Mouse (Mus musculus): ENCODE measurements around the gene Olfr1459. TPM values are rescaled to one million over a fixed set of nuclear protein-coding genes. Genes with fewer than 3 reads are reported as not detected.

Gene Olfr1459
- 0.07 TPM in 1 of 2 replicates, not detected in the other for polyA plus RNA-seq (2011; ENCODE audit: insufficient read length, low read depth, missing spikeins)

GRCm38 (mm10) chr19:13149449-13149848 is at the start of gene Olfr1459:
TSS of gene Olfr1459 (minus strand) at chr19:13149549.
- TF ChIP-seq CTCF (IDR thresholded peaks at IDR 0.05; ENCODE audit: borderline replicate concordance, insufficient read depth, low read length), result no peak
- TF ChIP-seq POLR2A (IDR thresholded peaks at IDR 0.05; ENCODE audit: low read depth, low read length), result no peak
- Histone ChIP-seq H3K4me3 (ENCODE audit: insufficient read depth, low read length) (no peak within 1 kb of the TSS), H3K27ac (ENCODE audit: insufficient read depth, low read length) (no peak within 1 kb of the TSS), H3K4me1 (ENCODE audit: control insufficient read depth, insufficient read depth, low read length) (no peaks in the 10 kb centered on the region)

DNA sequence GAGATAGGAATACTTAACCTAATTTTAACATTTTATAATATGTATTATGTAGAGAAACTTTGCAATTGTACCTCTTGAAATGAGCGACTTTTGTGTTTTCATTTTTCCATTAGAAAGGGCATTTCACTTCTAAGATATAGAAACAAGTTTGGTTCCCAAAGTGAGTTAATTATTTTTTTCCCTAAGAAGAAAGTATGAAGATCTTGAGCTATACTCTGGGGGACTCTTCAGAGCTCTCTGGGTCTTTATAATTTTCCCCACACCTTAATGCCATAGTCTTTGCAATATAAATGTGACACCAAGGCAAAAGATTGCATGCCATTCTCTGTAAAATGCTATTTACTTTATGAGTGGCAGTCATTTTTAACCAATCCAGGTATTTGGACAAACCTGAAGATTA is 36.1 kb upstream of the Olfr1459 start, which contains the start of gene Olfr1462:
TSS of gene Olfr1462 (plus strand) at position 301 of the 400 bp plus-strand sequence.
- Histone ChIP-seq H3K27ac (ENCODE audit: insufficient read depth, low read length) (no peak within 1 kb of the TSS), H3K4me1 (ENCODE audit: control insufficient read depth, insufficient read depth, low read length) (no peaks in the 10 kb centered on the region), H3K4me3 (ENCODE audit: insufficient read depth, low read length) (no peak within 1 kb of the TSS)
- TF ChIP-seq CTCF (IDR thresholded peaks at IDR 0.05; ENCODE audit: borderline replicate concordance, insufficient read depth, low read length) (no peak), POLR2A (IDR thresholded peaks at IDR 0.05; ENCODE audit: low read depth, low read length) (no peak)

GRCm38 (mm10) chr19:13162700-13163099 is 13.4 kb upstream of the Olfr1459 start, which contains the start of gene Olfr1461:
TSS of gene Olfr1461 (plus strand) at chr19:13163000.
- TF ChIP-seq CTCF (IDR thresholded peaks at IDR 0.05; ENCODE audit: borderline replicate concordance, insufficient read depth, low read length), result no peak
- no peak for TF ChIP-seq POLR2A (IDR thresholded peaks at IDR 0.05; ENCODE audit: low read depth, low read length)
- Histone ChIP-seq H3K4me3 (ENCODE audit: insufficient read depth, low read length) (no peak within 1 kb of the TSS), H3K4me1 (ENCODE audit: control insufficient read depth, insufficient read depth, low read length) (no peaks in the 10 kb centered on the region), H3K27ac (ENCODE audit: insufficient read depth, low read length) (no peak within 1 kb of the TSS)

DNA sequence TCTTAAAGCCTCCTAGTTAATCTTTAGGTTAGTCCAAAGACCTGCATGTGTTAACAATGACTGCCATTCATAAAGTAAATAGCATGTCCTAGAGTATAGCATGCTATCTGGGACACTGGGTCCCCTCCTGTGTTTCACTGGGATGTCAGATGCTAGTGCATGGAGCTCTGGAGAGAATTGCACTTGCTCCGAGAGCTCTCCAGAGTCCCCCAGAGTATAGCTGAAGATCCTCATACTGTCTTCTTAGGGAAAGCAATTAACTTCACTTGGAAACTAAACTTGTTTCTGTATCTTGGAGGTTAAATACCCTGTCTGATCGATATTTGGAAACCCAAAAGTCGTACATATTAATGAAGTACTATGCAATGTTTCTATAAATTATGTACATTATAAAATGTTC is 42.7 kb downstream of the Olfr1459 start, which contains the start of gene Olfr1458:
TSS of gene Olfr1458 (minus strand) at position 101 of the 400 bp plus-strand sequence.
- no peaks in the 10 kb centered on the region for H3K4me1 ChIP-seq (ENCODE audit: control insufficient read depth, insufficient read depth, low read length)
- H3K27ac ChIP-seq (ENCODE audit: insufficient read depth, low read length), result no peak within 1 kb of the TSS
- no peak within 1 kb of the TSS for H3K4me3 ChIP-seq (ENCODE audit: insufficient read depth, low read length)
- TF ChIP-seq POLR2A (IDR thresholded peaks at IDR 0.05; ENCODE audit: low read depth, low read length) (no peak), CTCF (IDR thresholded peaks at IDR 0.05; ENCODE audit: borderline replicate concordance, insufficient read depth, low read length) (no peak)

- TF ChIP-seq CTCF (IDR thresholded peaks at IDR 0.05; ENCODE audit: borderline replicate concordance, insufficient read depth, low read length) (no peak), POLR2A (IDR thresholded peaks at IDR 0.05; ENCODE audit: low read depth, low read length) (no peak)
- no peak within 1 kb of the TSS for H3K4me3 ChIP-seq (ENCODE audit: insufficient read depth, low read length)
- no peak within 1 kb of the TSS for H3K27ac ChIP-seq (ENCODE audit: insufficient read depth, low read length)
- no peaks in the 10 kb centered on the region for H3K4me1 ChIP-seq (ENCODE audit: control insufficient read depth, insufficient read depth, low read length)
Measured at GRCm38 (mm10) chr19:13097791-13098190, 51.6 kb downstream of the Olfr1459 start, which contains the start of gene Olfr1457. TSS of gene Olfr1457 (minus strand) at chr19:13097891.

- no peak overlapping the region for H3K27ac ChIP-seq (ENCODE audit: insufficient read depth, low read length)
- no peaks in the 10 kb centered on the region for H3K4me1 ChIP-seq (ENCODE audit: control insufficient read depth, insufficient read depth, low read length)
- H3K4me3 ChIP-seq (ENCODE audit: insufficient read depth, low read length), result no peak overlapping the region
- no peak for TF ChIP-seq CTCF (IDR thresholded peaks at IDR 0.05; ENCODE audit: borderline replicate concordance, insufficient read depth, low read length)
- no peak for TF ChIP-seq POLR2A (IDR thresholded peaks at IDR 0.05; ENCODE audit: low read depth, low read length)
Measured at GRCm38 (mm10) chr19:13093908-13094307, 55.4 kb downstream of the Olfr1459 start.

Other genes starting within 250 kb of the Olfr1459 start
- not detected in 2 replicates for gene Olfr1447, start 245.8 kb downstream of the Olfr1459 start, polyA plus RNA-seq (2011; ENCODE audit: insufficient read length, low read depth, missing spikeins)
- gene Olfr1448, start 225.1 kb downstream of the Olfr1459 start, polyA plus RNA-seq (2011; ENCODE audit: insufficient read length, low read depth, missing spikeins), result not detected in 2 replicates
- not detected in 2 replicates for gene Olfr1449, start 218.7 kb downstream of the Olfr1459 start, polyA plus RNA-seq (2011; ENCODE audit: insufficient read length, low read depth, missing spikeins)
- gene Olfr1450, start 199.3 kb downstream of the Olfr1459 start, polyA plus RNA-seq (2011; ENCODE audit: insufficient read length, low read depth, missing spikeins), result not detected in 2 replicates
- not detected in 2 replicates for gene Olfr1451, start 154.5 kb downstream of the Olfr1459 start, polyA plus RNA-seq (2011; ENCODE audit: insufficient read length, low read depth, missing spikeins)
- not detected in 2 replicates for gene Olfr1453, start 121.2 kb downstream of the Olfr1459 start, polyA plus RNA-seq (2011; ENCODE audit: insufficient read length, low read depth, missing spikeins)
- gene Olfr1454, start 88.9 kb downstream of the Olfr1459 start, polyA plus RNA-seq (2011; ENCODE audit: insufficient read length, low read depth, missing spikeins), result not detected in 2 replicates
- gene Olfr1457, start 51.7 kb downstream of the Olfr1459 start, polyA plus RNA-seq (2011; ENCODE audit: insufficient read length, low read depth, missing spikeins), result not detected in 2 replicates
- gene Olfr1458, start 42.8 kb downstream of the Olfr1459 start, polyA plus RNA-seq (2011; ENCODE audit: insufficient read length, low read depth, missing spikeins), result not detected in 2 replicates
- gene Olfr1461, start 13.5 kb upstream of the Olfr1459 start, polyA plus RNA-seq (2011; ENCODE audit: insufficient read length, low read depth, missing spikeins), result not detected in 2 replicates
- gene Olfr1462, start 36.2 kb upstream of the Olfr1459 start, polyA plus RNA-seq (2011; ENCODE audit: insufficient read length, low read depth, missing spikeins), result not detected in 2 replicates
- gene Olfr1463, start 81.8 kb upstream of the Olfr1459 start, polyA plus RNA-seq (2011; ENCODE audit: insufficient read length, low read depth, missing spikeins), result not detected in 2 replicates
- gene Olfr1465, start 166.0 kb upstream of the Olfr1459 start, polyA plus RNA-seq (2011; ENCODE audit: insufficient read length, low read depth, missing spikeins), result not detected in 2 replicates
- gene Olfr1466, start 189.3 kb upstream of the Olfr1459 start, polyA plus RNA-seq (2011; ENCODE audit: insufficient read length, low read depth, missing spikeins), result not detected in 2 replicates
- not detected in 2 replicates for gene Olfr1467, start 212.7 kb upstream of the Olfr1459 start, polyA plus RNA-seq (2011; ENCODE audit: insufficient read length, low read depth, missing spikeins)